Comparison of ENCODE assay signal across 8 mouse cellular contexts in the genomic region with DNA sequence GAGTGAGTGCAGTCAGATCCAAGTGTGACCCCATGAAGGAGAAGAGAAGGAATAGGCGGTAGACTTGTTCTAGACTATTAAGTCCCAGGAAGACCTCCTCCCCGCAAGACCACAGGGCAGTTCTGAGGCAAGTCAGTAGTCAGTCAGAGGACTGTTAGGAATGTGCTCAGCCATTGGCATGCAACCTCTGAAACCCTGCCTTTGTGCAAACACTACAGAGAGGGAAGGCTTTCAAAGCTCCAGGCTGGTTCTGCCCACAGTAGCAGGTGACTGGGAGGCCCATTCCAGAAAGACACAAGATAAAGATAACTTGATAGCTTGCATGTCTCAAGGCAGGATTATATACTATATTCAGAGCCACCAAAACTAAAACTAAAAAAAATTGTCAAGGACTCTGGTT. TPM values are rescaled to one million over a fixed set of nuclear protein-coding genes. Genes with fewer than 3 reads are reported as not detected.
A peak's percentile ranks its signal among the peaks of the same experiment; 100 is the strongest.
DNase-seq lines count a peak whose midpoint lies in the region; ATAC-seq and TF ChIP-seq lines count a peak whose summit lies in the region.

A gene (minus strand): TSS at position 195 of the 400 bp plus-strand sequence.

- 0 out of 2 replicates have a peak, but pooled peaks cover 6% of the 10 kb centered on the region for H3K27me3 ChIP-seq in hindbrain, embryonic 15.5 days
- peaks cover 11% of the 10 kb centered on the region for H3K27me3 ChIP-seq in hindbrain, embryonic 12.5 days
- H3K27me3 ChIP-seq in embryonic facial prominence, embryonic 14.5 days (replicated peaks; ENCODE audit: control insufficient read depth, insufficient read depth, low read length), result no peaks in the 10 kb centered on the region
- no peaks in the 10 kb centered on the region for H3K27me3 ChIP-seq in lung, postnatal 0 days (replicated peaks; ENCODE audit: insufficient read depth, low read length)

- DNase-seq in adrenal gland, adult 8-10 months, result no peak
- DNase-seq in embryonic facial prominence, embryonic 14.5 days (ENCODE audit: low spot score), result no peak
- peak; percentile 81 for DNase-seq in lung, postnatal 0 days (ENCODE audit: low spot score)
- no peak for DNase-seq in frontal cortex, postnatal 14 days (ENCODE audit: low spot score in 2 of 2)
- no peak for DNase-seq in cerebellum, postnatal 4 days (ENCODE audit: low spot score in 2 of 2)
- no peak for DNase-seq in left cerebral cortex, postnatal 4 days

- H3K4me1 ChIP-seq in hindbrain, embryonic 15.5 days (replicated peaks), result peaks cover 27% of the 10 kb centered on the region
- peaks cover 19% of the 10 kb centered on the region for H3K4me1 ChIP-seq in hindbrain, embryonic 12.5 days
- peaks cover 11% of the 10 kb centered on the region; the same call in 1 of the 2 replicates for H3K4me1 ChIP-seq in embryonic facial prominence, embryonic 14.5 days (ENCODE audit: control insufficient read depth, insufficient read depth, low read length)
- peaks cover 24% of the 10 kb centered on the region; the same call in 1 of the 2 replicates for H3K4me1 ChIP-seq in lung, postnatal 0 days (ENCODE audit: insufficient read depth, low read depth, low read length)

- H3K9ac ChIP-seq in hindbrain, embryonic 15.5 days, result no peak within 1 kb of the TSS
- no peak within 1 kb of the TSS for H3K9ac ChIP-seq in hindbrain, embryonic 12.5 days
- no peak within 1 kb of the TSS for H3K9ac ChIP-seq in embryonic facial prominence, embryonic 14.5 days (ENCODE audit: low read depth, low read length)
- H3K9ac ChIP-seq in lung, postnatal 0 days (replicated peaks; ENCODE audit: low read depth), result no peak within 1 kb of the TSS

- intact Hi-C loops in left cerebral cortex, postnatal 4 days (cut with DNase I), result loop anchor here (10.0 kb wide), 1 partner anchor 204 kb away; no protein-coding TSS in a partner anchor

- TF ChIP-seq EP300 in lung, postnatal 0 days (IDR thresholded peaks at IDR 0.05), result no peak

- H3K4me2 ChIP-seq in hindbrain, embryonic 15.5 days, result no peak within 1 kb of the TSS
- H3K4me2 ChIP-seq in hindbrain, embryonic 12.5 days (replicated peaks), result no peak within 1 kb of the TSS
- no peak within 1 kb of the TSS for H3K4me2 ChIP-seq in embryonic facial prominence, embryonic 14.5 days (ENCODE audit: low read depth, low read length)
- H3K4me2 ChIP-seq in lung, postnatal 0 days (replicated peaks; ENCODE audit: low read depth, low read length), result peak within 1 kb of the TSS; percentile 42

- WGBS in hindbrain, embryonic 15.5 days, result 76% methylated on average over 2 of the region's 2 CpGs
- WGBS in hindbrain, embryonic 12.5 days, result 81% methylated on average over 2 of the region's 2 CpGs
- WGBS in embryonic facial prominence, embryonic 14.5 days, result 72% methylated on average over 2 of the region's 2 CpGs
- WGBS in lung, postnatal 0 days, result 50% methylated on average over 2 of the region's 2 CpGs

- H3K27ac ChIP-seq in hindbrain, embryonic 15.5 days (replicated peaks), result no peak within 1 kb of the TSS
- H3K27ac ChIP-seq in hindbrain, embryonic 12.5 days, result no peak within 1 kb of the TSS
- no peak within 1 kb of the TSS for H3K27ac ChIP-seq in embryonic facial prominence, embryonic 14.5 days (replicated peaks; ENCODE audit: low read depth, low read length)
- peak within 1 kb of the TSS; percentile 84 for H3K27ac ChIP-seq in lung, postnatal 0 days (ENCODE audit: low read length)

- TF ChIP-seq CTCF in lung, postnatal 0 days (IDR thresholded peaks at IDR 0.05), result no peak

- H3K4me3 ChIP-seq in hindbrain, embryonic 15.5 days, result no peak within 1 kb of the TSS
- no peak within 1 kb of the TSS for H3K4me3 ChIP-seq in hindbrain, embryonic 12.5 days
- H3K4me3 ChIP-seq in embryonic facial prominence, embryonic 14.5 days (ENCODE audit: low read depth, low read length), result no peak within 1 kb of the TSS
- H3K4me3 ChIP-seq in lung, postnatal 0 days (ENCODE audit: low read depth, low read length), result peak within 1 kb of the TSS; percentile 14; the same call in 1 of the 2 replicates

- ATAC-seq in hindbrain, embryonic 15.5 days (ENCODE audit: low FRiP score, low read depth), result no peak
- no peak for ATAC-seq in hindbrain, embryonic 12.5 days (ENCODE audit: low FRiP score)
- no peak for ATAC-seq in embryonic facial prominence, embryonic 14.5 days (ENCODE audit: low read depth)
- peak; percentile 46; the same call in 1 of the 2 replicates for ATAC-seq in lung, postnatal 0 days

- no peaks in the 10 kb centered on the region for H3K9me3 ChIP-seq in hindbrain, embryonic 15.5 days
- H3K9me3 ChIP-seq in hindbrain, embryonic 12.5 days (replicated peaks), result no peaks in the 10 kb centered on the region
- H3K9me3 ChIP-seq in embryonic facial prominence, embryonic 14.5 days (ENCODE audit: control insufficient read depth, low read length), result no peaks in the 10 kb centered on the region
- H3K9me3 ChIP-seq in lung, postnatal 0 days (ENCODE audit: low read length), result no peaks in the 10 kb centered on the region

- no peaks in the 10 kb centered on the region for H3K36me3 ChIP-seq in hindbrain, embryonic 15.5 days
- no peaks in the 10 kb centered on the region for H3K36me3 ChIP-seq in hindbrain, embryonic 12.5 days
- no peaks in the 10 kb centered on the region for H3K36me3 ChIP-seq in embryonic facial prominence, embryonic 14.5 days (ENCODE audit: control insufficient read depth, insufficient read depth, low read length)
- no peaks in the 10 kb centered on the region for H3K36me3 ChIP-seq in lung, postnatal 0 days (ENCODE audit: insufficient read depth, low read length)

RNA-seq across cellular contexts. Expression of the gene that starts here (rescaled TPM):
- 9.3 and 10.8 TPM in 2 replicates for polyA plus RNA-seq in hindbrain, embryonic 15.5 days (2015; fragmentation: Nextera tagmentation; extraction: Ambion mirVana)
- polyA plus RNA-seq in hindbrain, embryonic 12.5 days (2016; fragmentation: Nextera tagmentation; extraction: Ambion mirVana), result 7.0 and 7.6 TPM in 2 replicates
- 10 to 100 TPM in 3 of 4 experiments, 1 to 10 TPM in 1; 9.5 to 74.3 (median 43.1) TPM for total RNA-seq in adrenal gland, adult 8-10 months (2022)
- 22.2 and 23.4 TPM in 2 replicates for polyA plus RNA-seq in embryonic facial prominence, embryonic 14.5 days (2014; fragmentation: Nextera tagmentation; extraction: Ambion mirVana)
- polyA plus RNA-seq in lung, postnatal 0 days (2015; fragmentation: Nextera tagmentation; extraction: Ambion mirVana), result 46.3 and 63.1 TPM in 2 replicates
- total RNA-seq in left cerebral cortex, postnatal 4 days (2021), result 1 to 10 TPM; 3.1 to 4.7 TPM
